Mouse (Mus musculus) small intestine, adult 2 months (tissue): ENCODE measurements at regions not wholly inside any gene's neighbourhood (a gene's known extent, or its start where the extent isn't known, plus 50 kb on each side); places are given as distances from the start of the nearest gene placed in this dataset.

Source experiments
- H3K27ac ChIP-seq: fragments of 200-500 bp; 2 replicates; pipeline ENCODE4 v1.5.1; 2012; ENCODE audit warnings: low read depth, low read length, control low read depth, inconsistent platforms; ENCODE audit not compliant: insufficient read depth
- H3K27me3 ChIP-seq: fragments of 200-500 bp; 2 replicates; pipeline ENCODE4 v1.6.1; 2012; ENCODE audit warnings: mild to moderate bottlenecking, moderate library complexity, low read length, inconsistent platforms; ENCODE audit not compliant: control insufficient read depth, insufficient read depth
- H3K36me3 ChIP-seq: fragments of 200-500 bp; 2 replicates; pipeline ENCODE4 v1.6.1; 2012; ENCODE audit warnings: mild to moderate bottlenecking, low read length, control low read depth, inconsistent platforms; ENCODE audit not compliant: control insufficient read depth, insufficient read depth
- H3K4me1 ChIP-seq: fragments of 200-500 bp; 2 replicates; pipeline ENCODE4 v1.6.1; 2012; ENCODE audit warnings: low read length, inconsistent platforms, mixed read lengths; ENCODE audit not compliant: control insufficient read depth, insufficient read depth, insufficient read length
- H3K4me3 ChIP-seq: fragments of 200-500 bp; 2 replicates; pipeline ENCODE4 v1.5.1; 2012; ENCODE audit warnings: low read depth, mild to moderate bottlenecking, control low read depth, inconsistent platforms, low read length, moderate library complexity
- CTCF ChIP-seq: fragments of 200-500 bp; IDR thresholded peaks from 2 replicates; pipeline ENCODE4 v1.5.1; 2012; ENCODE audit warnings: low read depth, mild to moderate bottlenecking, control low read depth, inconsistent platforms, low read length, moderate library complexity, mixed read lengths; ENCODE audit not compliant: insufficient replicate concordance, insufficient read length; ENCODE audit errors: extremely low read depth
- POLR2A ChIP-seq: fragments of 200-500 bp; IDR thresholded peaks from 2 replicates; pipeline ENCODE4 v1.6.1; 2012; ENCODE audit warnings: low read depth, mild to moderate bottlenecking, control low read depth, inconsistent platforms, low read length, moderate library complexity
- WGBS: fragments of 180-500 bp; shearing (Covaris S2); methylation state at CpG from one replicate; pipeline ENCODE4 v1.1.7; 2018; 5-methylcytosine and 5-hydroxymethylcytosine counted together

GRCm38 (mm10) chr7:70003200-70003986, 363.1 kb downstream of the Nr2f2 start:
- no peak for TF ChIP-seq CTCF
- no peak for TF ChIP-seq POLR2A
- no peaks in the 10 kb centered on the region for H3K27me3 ChIP-seq
- no peak overlapping the region for H3K4me3 ChIP-seq
- no peak overlapping the region for H3K27ac ChIP-seq
- no peaks in the 10 kb centered on the region for H3K4me1 ChIP-seq
- H3K36me3 ChIP-seq: no peaks in the 10 kb centered on the region
- WGBS: 79% methylated on average over 8 of the region's 8 CpGs

DNA sequence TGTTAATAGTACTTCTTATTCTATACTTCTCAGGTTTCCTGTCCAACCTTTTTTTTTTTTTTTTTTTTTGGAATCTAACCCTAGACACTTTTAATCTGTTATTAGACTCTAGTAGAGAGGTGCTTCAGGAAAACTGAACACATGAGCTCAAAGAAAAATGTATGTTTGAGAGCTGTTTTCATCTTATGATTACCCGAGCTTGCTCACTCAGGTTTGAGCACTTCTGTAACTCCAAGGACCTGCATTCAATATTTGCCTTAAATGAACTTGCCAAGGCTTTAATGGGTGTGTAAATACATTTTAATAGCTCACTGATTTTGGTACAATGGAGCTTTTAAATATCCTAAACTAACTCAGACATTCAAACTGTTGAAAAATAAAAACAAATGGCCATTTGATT, 367.8 kb downstream of the Nr2f2 start:
- H3K4me1 ChIP-seq: no peaks in the 10 kb centered on the region
- WGBS: 31% methylated on average over 1 of the region's 1 CpGs
- no peaks in the 10 kb centered on the region for H3K36me3 ChIP-seq
- no peak overlapping the region for H3K4me3 ChIP-seq
- TF ChIP-seq POLR2A: no peak
- TF ChIP-seq CTCF: no peak
- H3K27ac ChIP-seq: no peak overlapping the region
- H3K27me3 ChIP-seq: no peaks in the 10 kb centered on the region

DNA sequence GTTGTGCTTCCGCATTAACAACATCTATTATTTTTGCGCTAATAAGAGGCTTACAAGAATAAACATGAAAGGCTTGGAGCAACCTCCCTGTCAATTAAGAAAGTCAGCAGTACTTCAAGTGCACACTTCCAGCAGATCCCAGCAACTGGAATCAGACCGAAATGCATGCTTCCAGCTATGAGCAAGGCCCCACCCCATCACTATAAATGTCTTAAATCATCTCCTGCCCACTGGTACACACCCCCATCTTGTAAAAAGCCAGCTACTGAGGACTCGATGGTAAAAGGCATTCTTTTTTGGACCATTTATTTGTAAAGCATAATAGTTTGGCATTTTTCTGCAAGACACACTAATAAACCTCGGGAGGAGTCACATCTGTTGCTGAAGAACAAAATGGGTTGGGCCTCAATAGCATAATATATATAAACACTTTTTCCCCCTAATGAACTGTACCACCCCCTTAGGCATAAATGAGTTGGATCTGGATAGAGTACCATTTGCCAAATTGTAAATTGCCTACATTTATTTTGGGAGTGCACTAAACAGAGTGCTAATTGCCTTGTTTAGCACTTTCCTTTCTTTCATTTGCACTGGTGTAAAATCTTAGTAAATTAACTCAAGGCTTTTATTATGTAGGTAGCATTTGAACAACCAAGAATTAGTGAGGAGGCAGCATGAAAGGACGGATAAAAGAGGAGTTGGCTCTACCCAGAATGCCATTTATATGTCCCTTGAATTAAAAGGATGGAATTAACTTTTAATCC, 371.8 kb downstream of the Nr2f2 start:
- H3K27ac ChIP-seq: no peak overlapping the region
- no peak overlapping the region for H3K4me3 ChIP-seq
- no peaks in the 10 kb centered on the region for H3K4me1 ChIP-seq
- TF ChIP-seq POLR2A: no peak
- TF ChIP-seq CTCF: no peak
- no peaks in the 10 kb centered on the region for H3K27me3 ChIP-seq
- H3K36me3 ChIP-seq: no peaks in the 10 kb centered on the region
- 61% methylated on average over 6 of the region's 6 CpGs for WGBS

DNA sequence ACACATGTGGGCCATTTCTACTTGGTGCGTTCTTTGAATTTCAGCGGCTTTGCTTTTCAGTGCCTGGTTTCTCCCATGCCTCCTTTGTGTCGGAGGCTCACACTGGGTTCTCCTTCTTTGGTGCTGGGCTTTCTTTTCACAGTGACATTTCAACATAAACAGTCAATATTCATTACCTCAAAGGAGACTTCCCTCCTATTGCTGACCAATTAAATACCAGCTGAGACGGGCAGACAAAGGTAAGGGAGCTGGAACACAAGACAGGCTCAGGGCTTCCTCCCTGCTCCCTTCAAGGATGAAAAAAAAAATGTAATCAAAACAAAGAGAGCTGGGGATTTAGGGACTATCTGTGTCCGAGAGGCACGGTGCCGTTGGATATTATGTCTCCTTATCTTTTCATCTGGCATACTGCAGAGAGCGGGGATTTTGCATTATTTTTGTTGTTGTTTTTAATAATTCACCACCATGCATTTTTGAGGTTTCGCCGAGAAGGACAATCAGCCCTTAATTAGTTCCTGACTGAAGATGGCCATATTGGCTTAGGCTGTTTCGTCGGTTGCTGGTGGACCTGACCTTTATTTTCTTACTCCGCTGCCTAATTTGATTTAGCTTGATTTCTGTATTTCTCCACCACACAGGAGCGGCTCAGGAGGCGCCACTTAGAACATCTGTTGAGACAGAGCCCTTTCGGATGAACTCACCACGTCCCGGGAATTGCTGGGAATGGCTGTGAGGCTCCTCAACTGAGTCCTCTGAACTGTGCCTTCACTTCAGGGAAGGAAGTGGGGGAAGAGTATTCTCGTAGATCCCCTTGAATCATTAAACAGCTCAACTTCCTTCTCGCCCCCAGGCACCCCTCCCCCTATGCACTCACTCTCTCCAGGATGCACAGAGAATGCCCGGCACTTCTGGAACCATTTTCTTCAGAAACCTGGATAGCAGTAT, 373.9 kb downstream of the Nr2f2 start:
- Histone ChIP-seq H3K36me3 (no peaks in the 10 kb centered on the region), H3K27me3 (no peaks in the 10 kb centered on the region), H3K27ac (no peak overlapping the region), H3K4me1 (no peaks in the 10 kb centered on the region), H3K4me3 (no peak overlapping the region)
- no peak for TF ChIP-seq POLR2A
- TF ChIP-seq CTCF: no peak
- 29% methylated on average over 21 of the region's 21 CpGs for WGBS

GRCm38 (mm10) chr7:69991982-69992381, 374.6 kb downstream of the Nr2f2 start:
- H3K36me3 ChIP-seq: no peaks in the 10 kb centered on the region
- no peak overlapping the region for H3K27ac ChIP-seq
- no peaks in the 10 kb centered on the region for H3K27me3 ChIP-seq
- WGBS: 50% methylated on average over 3 of the region's 3 CpGs
- TF ChIP-seq POLR2A: no peak
- TF ChIP-seq CTCF: no peak
- no peaks in the 10 kb centered on the region for H3K4me1 ChIP-seq
- no peak overlapping the region for H3K4me3 ChIP-seq

DNA sequence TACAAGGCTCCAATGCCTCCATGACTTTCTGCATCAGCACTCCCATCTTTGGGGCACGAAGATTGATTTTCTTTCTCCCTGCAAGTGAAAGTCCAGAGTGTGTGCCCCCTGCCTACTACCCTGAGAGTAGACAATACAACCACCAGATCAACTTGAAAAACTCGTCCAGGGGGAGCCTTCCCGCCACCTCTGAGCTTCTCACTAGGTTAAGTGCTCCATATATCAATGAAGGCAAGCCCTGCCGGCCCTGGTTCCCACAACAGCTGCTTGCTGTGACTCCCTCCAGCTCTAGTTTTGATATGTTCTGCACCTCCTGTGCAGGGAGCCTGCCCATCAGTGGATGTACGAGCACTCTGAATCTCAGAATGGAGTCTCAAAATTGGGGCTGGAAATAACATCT, 377.8 kb downstream of the Nr2f2 start:
- 29% methylated on average over 5 of the region's 5 CpGs for WGBS
- Histone ChIP-seq H3K27me3 (no peaks in the 10 kb centered on the region), H3K36me3 (no peaks in the 10 kb centered on the region), H3K4me1 (no peaks in the 10 kb centered on the region), H3K27ac (no peak overlapping the region), H3K4me3 (no peak overlapping the region)
- TF ChIP-seq CTCF (no peak), POLR2A (no peak)
